Mouse (Mus musculus) kidney, embryonic 15.5 days (tissue): ENCODE results near the gene Abca7. TPM values are rescaled to one million over a fixed set of nuclear protein-coding genes. Genes with fewer than 3 reads are reported as not detected.

ENCODE experiments used
- polyA plus RNA-seq: library from polyadenylated mRNA; unstranded; fragments of >200 nt; fragmentation: Nextera tagmentation; extraction: Ambion mirVana; gene quantifications from 2 replicates; pipeline ENCODE4 v1.2.1, GENCODE M21; 2015

Gene Abca7
- polyA plus RNA-seq, 1 experiment from 2014 or later, result 4.5 TPM

Other genes with a start within 250 kb of the Abca7 start
- 43.7 and 54.4 TPM in 2 replicates for gene Polrmt, start 249.9 kb upstream of the Abca7 start, polyA plus RNA-seq
- gene Fgf22, start 241.4 kb upstream of the Abca7 start, polyA plus RNA-seq, result 0.12 and 0.14 TPM in 2 replicates
- 88.5 and 102 TPM in 2 replicates for gene Rnf126, start 229.5 kb upstream of the Abca7 start, polyA plus RNA-seq
- 15.3 and 15.6 TPM in 2 replicates for gene Fstl3, start 219.2 kb upstream of the Abca7 start, polyA plus RNA-seq
- gene Prss57, start 205.5 kb upstream of the Abca7 start, polyA plus RNA-seq, result 0.29 TPM in 1 of 2 replicates, not detected in the other
- gene Palm, start 202.9 kb upstream of the Abca7 start, polyA plus RNA-seq, result 144 and 158 TPM in 2 replicates
- 14.9 and 15.2 TPM in 2 replicates for gene Misp, start 175.5 kb upstream of the Abca7 start, polyA plus RNA-seq
- 398 and 438 TPM in 2 replicates for gene Ptbp1, start 142.1 kb upstream of the Abca7 start, polyA plus RNA-seq
- 7.4 and 8.3 TPM in 2 replicates for gene Prtn3, start 122.0 kb upstream of the Abca7 start, polyA plus RNA-seq
- 62.1 and 74.5 TPM in 2 replicates for gene Plppr3, start 121.9 kb upstream of the Abca7 start, polyA plus RNA-seq
- gene Elane, start 110.2 kb upstream of the Abca7 start, polyA plus RNA-seq, result 2.6 and 3.4 TPM in 2 replicates
- gene Cfd, start 105.6 kb upstream of the Abca7 start, polyA plus RNA-seq, result not detected in 2 replicates
- 59.6 and 70.7 TPM in 2 replicates for gene Med16, start 87.6 kb upstream of the Abca7 start, polyA plus RNA-seq
- gene Gm26602, start 85.6 kb upstream of the Abca7 start, polyA plus RNA-seq, result 0.96 and 14.1 TPM in 2 replicates
- gene Kiss1r, start 79.5 kb upstream of the Abca7 start, polyA plus RNA-seq, result 0.71 and 1.2 TPM in 2 replicates
- 142 and 155 TPM in 2 replicates for gene R3hdm4, start 75.3 kb upstream of the Abca7 start, polyA plus RNA-seq
- 7.3 and 7.4 TPM in 2 replicates for gene Arid3a, start 69.5 kb upstream of the Abca7 start, polyA plus RNA-seq
- 115 TPM in 2 replicates for gene Wdr18, start 36.3 kb upstream of the Abca7 start, polyA plus RNA-seq
- 0.31 and 0.39 TPM in 2 replicates for gene Grin3b, start 25.8 kb upstream of the Abca7 start, polyA plus RNA-seq
- gene Tmem259, start 12.2 kb upstream of the Abca7 start, polyA plus RNA-seq, result 15.7 and 17.5 TPM in 2 replicates
- gene Cnn2, start 7.9 kb upstream of the Abca7 start, polyA plus RNA-seq, result 253 and 292 TPM in 2 replicates
- gene Arhgap45, start 20.2 kb downstream of the Abca7 start, polyA plus RNA-seq, result 8.7 and 10.0 TPM in 2 replicates
- gene Polr2e, start 43.3 kb downstream of the Abca7 start, polyA plus RNA-seq, result 235 and 243 TPM in 2 replicates
- 581 and 603 TPM in 2 replicates for gene Gpx4, start 50.7 kb downstream of the Abca7 start, polyA plus RNA-seq
- gene Sbno2, start 109.1 kb downstream of the Abca7 start, polyA plus RNA-seq, result 14.4 and 16.2 TPM in 2 replicates
- gene Stk11, start 119.3 kb downstream of the Abca7 start, polyA plus RNA-seq, result 15.0 and 22.4 TPM in 2 replicates
- gene Atp5d, start 142.1 kb downstream of the Abca7 start, polyA plus RNA-seq, result 594 and 612 TPM in 2 replicates
- 5.7 and 6.1 TPM in 2 replicates for gene Cbarp, start 144.3 kb downstream of the Abca7 start, polyA plus RNA-seq
- 18.8 and 19.5 TPM in 2 replicates for gene Midn, start 151.8 kb downstream of the Abca7 start, polyA plus RNA-seq
- gene Cirbp, start 169.5 kb downstream of the Abca7 start, polyA plus RNA-seq, result 95.1 and 111 TPM in 2 replicates
- 11.2 and 13.2 TPM in 2 replicates for gene 1600002K03Rik, start 176.4 kb downstream of the Abca7 start, polyA plus RNA-seq
- gene Efna2, start 183.0 kb downstream of the Abca7 start, polyA plus RNA-seq, result 15.4 and 17.0 TPM in 2 replicates
- gene Mum1, start 229.9 kb downstream of the Abca7 start, polyA plus RNA-seq, result 74.8 and 75.5 TPM in 2 replicates